Mouse (Mus musculus) testis, postnatal 14 days (tissue): ENCODE data around the gene Spib.
A peak's percentile ranks its signal among the peaks of the same experiment; 100 is the strongest.

Experiments
- DNase-seq: peaks from one replicate; pipeline ENCODE4 v3.0.0; 2021; ENCODE audit warnings: low spot score

The Spib gene

DNA sequence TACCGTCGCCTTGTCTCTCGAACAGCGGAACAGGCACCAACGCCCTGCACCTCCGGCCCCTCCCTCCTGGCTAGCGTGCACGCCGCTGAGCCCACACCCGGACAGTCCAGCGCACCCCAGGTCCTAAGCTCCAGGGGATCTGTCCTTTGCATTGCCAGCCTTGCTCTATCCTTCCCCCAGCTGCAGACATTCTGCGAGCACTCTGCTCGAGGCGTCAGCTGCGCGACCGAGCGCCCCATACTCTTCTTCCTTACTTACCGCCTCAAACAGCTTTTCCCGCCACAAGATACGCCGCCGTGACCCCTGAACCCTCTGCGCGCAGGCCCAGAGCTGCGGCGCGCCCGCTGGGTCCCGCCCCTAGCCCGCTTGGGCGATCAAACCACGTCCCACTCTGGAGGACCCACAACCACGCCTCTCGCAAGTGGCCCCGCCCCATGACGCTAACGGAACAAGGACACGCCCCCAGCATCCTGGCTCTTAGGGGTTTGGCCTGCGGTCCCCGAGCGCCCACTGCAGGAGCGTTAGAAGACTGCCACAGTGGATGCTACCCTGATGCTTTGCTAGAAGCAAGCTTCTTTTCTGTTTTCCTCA, 16.7 kb upstream of the Spib start, which contains the start of gene Pold1:
Gene Pold1 (minus strand): TSS at position 353 of the 591 bp plus-strand sequence.
- DNase-seq = peak; percentile 98

DNA sequence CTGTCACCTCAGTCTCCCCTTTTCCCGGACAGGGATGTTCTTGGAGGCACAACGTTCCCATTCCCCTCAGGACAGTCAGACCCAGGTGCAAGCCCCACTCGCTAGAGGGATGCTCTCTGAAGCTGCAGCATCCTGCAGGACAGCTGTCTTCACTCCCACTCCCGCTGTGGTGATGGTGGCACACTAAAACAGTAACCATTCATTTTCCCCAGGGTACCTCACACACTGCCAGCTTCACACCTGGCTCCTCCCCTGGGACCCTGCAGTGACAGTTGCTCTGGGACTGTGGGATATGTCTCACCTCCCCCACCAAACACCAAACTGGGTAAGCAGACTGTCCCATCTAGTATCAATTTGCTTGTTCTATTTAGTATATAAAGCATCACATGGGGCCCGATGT, 15.9 kb upstream of the Spib start:
- DNase-seq = no peak

DNA sequence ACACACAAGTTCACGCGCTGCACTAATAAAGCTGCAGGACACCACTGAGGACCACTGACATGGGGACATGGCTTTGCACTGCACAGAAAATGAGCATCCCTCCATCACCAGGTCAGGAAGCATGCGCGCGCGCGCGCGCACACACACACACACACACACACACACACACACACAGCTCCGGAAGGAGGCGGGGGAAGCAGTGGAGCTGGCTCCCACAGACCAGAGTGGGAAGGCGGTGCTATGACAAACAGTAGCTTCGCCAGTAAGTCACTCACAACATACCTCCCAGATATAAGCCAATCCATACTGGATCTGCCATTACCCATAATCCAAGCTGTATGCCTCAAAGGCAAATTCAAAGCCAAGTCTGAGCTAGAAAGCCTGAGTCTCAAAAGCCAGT, 15.2 kb upstream of the Spib start:
- no peak for DNase-seq

DNA sequence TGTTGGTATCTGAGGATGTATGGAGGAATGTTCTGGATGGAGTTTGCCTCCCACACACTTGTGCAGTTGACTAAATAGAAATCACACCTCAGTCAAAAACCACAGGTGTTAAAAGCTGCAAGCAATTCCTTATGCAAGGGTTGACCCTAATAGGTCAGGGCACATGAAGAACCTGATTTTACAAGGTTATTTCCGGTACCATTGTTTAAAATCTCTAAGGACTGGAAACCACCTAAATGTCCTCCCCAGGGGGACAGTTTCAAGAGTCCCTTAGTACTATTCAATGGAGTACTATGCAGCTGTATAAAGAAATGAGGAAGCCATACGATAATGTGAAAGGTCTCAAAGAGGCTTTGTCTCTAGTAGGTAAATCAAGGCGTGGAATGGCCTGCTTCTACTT, 14.4 kb upstream of the Spib start:
- no peak for DNase-seq

DNA sequence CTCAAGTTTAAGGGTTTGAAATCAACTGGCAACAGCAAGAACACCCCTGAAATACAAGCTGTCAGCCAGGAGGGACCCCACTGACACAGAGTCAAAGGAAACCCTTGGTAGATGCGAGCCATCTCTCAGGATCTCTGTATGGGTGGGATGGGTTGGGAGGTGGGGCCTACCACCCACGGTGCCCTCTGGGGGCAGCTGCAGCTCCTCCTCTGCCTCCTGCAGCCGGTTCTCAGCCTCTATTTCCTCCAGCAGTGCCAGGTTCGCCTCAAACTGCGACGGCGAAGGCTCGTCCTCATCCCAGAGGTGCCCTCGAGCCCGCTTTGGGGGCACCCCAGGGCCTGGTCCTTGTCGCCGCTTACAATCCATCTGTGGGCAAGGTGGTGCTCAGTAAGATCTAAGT, 11.2 kb upstream of the Spib start:
- DNase-seq = no peak

DNA sequence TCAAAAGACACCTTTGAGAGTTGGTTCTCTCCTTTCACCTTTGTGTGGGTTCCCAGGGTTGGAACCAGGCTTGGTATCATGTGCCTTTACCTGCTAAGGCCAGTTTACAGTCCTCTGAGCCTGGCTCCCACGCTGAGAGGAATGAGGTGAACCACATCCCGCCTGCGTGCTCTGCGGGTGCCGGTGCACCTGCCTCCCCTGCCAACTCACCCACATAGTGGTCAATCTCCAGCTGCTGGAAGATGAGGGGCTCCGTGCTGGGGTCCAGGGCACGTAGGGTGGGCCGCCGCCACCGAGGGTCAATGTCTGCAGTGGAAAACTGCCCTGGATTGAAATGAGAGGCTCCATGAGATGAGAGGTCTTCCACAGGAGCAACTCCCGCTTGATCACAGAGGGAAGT, 10.7 kb upstream of the Spib start:
- no peak for DNase-seq

DNA sequence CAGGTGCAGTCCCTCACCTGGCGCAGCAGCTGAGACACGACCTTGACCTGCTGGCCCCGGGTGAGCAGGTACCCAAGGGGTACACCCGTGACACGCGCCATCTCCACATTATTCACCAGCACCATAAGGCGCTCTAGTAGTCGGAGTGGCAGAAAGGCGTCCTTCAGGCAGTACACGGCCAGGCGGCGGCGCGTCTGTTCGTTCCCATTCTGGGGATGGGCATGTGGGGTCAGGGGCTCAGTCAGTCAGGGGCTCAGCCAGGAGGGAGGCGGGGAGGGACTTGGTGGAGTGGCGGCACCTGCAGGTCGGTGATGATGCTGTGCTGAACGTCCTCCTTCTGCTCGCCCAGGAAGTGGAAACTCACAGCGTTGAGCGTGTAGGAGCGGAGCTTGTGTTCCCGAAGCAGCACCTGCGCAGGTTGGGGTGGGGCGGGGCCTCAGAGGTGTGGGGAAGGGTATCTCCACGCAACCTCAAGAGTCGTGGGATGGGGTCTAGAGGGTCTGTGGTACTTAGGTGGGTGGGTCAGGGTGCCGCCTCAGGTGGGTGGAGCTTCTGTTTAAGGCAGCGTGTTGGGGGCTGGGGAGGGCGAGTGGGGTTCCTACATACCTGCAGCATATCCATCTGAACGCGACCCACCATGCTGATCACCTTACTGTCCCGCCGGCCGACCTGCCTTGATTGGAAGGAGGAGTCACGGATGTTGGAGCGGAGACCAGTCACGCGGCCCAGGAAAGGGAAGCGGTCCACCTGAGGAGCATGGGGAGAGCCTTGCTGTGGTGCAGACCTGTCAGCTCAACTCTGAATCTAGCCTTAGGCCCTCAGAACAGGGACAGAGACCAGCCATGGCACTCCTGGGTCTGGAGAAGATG, 7.1 kb upstream of the Spib start:
- no peak for DNase-seq

DNA sequence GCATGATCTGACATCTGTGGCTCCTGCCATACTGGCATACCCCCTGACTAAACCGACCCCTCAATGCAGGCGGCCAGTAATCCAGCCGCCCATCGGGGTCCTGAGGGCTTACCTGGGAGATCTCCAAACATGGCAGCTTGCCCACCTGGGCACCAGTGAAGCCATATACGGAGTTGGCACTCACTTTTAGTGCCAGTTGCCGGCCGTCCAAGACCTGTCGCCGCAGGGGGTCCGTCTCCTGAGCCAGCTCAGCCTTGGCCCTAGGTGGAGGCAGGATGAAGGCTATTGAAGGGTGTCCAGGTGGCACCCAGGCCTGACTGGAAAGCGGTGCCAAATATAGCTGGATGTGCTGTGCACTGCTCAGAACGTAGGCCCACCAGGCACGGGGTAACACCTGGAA, 5.6 kb upstream of the Spib start:
- DNase-seq = no peak

DNA sequence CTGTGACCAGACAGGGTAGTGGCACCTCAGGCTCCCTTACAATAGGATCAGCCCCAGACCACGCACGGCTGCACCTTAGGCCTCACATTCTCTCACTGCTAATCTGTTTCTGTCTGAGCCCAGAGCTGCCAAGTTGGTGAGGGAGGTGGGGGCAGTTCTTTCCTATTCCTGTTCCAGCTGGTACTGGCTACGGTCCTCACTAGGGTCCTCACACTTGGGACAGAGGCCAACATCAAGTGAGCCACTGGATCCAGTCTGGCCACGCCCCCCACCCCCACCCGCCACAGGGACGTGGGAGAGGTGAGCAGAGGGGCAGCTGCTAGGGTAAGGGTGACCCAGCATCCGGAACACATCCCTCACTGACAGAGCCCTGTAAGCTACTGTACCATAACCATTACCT, 5.1 kb upstream of the Spib start:
- DNase-seq = no peak

DNA sequence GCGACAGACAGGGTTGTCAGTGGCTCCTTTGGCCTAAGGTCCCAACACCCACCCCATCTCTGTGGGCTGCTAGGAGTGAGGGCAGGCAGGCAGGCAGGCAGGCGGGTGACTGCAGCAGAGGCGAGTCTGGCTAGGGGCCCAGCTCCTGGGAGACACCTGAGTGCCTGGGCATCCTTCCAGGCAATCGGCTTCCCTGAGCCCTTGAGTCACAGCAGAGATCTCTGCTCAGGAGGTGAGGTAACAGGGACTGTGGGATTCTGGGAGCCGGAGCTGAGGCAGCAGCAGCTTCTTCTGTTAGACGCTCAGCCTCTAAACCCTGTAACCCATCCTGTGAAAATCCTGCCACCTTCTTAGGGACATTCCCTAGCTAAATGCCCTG, 4.7 kb upstream of the Spib start:
- no peak for DNase-seq

DNA sequence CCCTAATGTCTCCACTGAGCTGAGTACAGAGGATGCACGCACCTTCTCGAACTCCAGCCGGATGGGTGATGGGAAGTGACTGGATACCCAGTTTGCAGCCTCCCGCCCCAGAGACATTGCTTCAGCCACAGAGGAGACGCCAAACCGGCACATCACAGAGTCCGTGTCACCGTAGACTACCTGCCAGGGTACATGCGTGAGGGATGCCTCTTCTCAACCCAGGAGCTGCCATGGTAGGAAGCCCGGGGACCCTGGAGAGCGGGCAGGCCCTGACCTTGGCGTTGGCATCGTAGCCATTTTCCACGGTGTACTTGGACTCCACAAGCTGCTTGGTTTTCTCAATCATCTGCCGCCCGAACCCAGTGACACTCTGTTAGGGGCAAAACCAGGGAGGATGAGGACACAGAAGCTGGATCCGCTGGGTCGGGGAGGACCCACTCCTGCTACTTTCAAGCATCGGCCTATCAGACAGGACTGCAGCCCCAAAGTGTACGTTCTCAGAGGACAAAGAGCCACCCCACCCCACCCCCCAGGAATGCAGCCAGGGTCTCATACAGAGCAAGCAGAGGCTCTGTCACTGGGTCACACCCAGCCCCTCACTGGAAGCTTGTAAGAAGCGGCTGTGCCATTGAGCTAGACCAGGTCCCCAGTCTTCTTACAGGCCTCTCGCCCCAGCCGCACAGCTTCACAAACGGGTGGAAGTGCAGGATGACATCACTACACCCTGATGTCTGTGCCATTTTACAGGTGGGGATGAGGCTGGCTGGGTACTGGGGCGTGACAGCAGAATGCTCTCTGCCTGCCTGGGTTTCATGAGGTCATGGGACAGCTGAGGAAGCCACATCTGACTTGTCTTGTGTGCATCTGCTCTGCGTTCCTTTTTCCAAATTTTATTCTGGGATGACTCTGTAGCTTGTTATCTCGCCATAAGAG, 4.1 kb upstream of the Spib start:
- DNase-seq = no peak

DNA sequence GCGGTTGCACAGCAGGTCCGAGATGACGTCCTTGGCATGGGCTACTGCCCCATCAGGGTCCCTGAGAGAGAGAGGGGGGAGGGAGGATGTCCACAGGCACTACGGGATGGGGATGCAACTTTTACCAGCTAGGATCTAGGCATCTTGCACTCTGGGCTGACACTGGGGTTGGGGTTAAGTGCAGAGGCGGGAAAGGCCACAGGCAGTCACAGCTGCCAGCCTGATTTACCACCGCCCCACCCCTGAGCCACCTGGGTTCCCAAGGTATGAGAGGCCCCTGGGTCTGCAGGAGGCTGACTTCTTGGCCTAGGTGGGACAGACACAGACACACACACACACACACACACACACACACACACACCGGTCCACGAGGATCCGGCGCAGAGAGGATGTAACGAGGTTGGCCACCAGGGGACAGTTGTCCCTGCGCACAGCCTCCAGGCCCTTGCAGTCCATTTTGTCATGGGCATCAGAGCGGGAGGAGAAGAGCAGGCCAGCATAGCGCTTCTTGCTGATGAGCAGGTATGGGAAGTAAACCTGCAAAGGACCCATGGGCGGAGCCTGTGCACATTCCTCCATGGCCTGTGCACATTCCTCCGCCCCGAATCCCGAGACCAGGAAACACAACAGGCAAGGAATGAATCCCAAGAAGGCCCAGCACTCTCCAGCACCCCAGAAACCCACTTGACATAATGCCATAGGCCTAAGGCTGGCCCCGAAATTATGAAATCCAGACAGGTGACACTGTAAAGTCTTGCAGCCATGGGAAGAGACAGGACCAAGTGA, 3.0 kb upstream of the Spib start:
- DNase-seq = no peak

DNA sequence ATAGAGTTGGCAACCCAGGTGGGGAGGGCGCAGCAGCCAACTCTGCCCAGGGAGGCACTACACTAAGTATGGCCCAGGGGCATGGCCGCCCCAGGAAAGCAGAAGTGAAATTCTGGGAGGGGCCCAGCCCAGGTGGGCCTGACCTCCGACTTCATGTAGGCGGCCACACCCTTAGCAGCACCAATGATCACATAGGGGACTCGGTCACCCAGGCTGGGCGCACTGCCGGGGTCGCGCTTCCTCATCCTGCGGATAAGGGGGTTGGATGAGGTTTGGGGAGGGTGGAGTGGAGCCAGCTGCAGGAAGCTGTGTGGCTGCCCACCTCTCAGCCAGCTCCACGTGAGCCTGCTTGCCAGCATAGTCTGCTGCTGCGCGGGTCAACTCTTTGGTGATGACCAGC, 2.4 kb upstream of the Spib start:
- DNase-seq = no peak

DNA sequence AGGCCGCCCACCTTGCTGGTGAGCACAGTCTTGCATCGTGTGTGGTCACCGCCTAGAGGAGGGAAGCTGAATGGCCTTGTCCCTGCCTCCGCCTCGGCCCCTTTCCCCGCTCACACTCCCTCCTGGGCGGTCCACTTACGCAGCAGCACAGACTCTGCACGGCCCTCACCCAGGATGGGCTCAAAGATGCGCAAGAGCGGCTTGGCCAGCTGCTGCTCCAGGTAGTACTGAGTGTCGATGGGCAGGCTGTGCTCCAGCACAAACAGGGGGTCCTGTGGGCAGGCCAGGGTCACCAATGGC, 1.8 kb upstream of the Spib start:
- no peak for DNase-seq

DNA sequence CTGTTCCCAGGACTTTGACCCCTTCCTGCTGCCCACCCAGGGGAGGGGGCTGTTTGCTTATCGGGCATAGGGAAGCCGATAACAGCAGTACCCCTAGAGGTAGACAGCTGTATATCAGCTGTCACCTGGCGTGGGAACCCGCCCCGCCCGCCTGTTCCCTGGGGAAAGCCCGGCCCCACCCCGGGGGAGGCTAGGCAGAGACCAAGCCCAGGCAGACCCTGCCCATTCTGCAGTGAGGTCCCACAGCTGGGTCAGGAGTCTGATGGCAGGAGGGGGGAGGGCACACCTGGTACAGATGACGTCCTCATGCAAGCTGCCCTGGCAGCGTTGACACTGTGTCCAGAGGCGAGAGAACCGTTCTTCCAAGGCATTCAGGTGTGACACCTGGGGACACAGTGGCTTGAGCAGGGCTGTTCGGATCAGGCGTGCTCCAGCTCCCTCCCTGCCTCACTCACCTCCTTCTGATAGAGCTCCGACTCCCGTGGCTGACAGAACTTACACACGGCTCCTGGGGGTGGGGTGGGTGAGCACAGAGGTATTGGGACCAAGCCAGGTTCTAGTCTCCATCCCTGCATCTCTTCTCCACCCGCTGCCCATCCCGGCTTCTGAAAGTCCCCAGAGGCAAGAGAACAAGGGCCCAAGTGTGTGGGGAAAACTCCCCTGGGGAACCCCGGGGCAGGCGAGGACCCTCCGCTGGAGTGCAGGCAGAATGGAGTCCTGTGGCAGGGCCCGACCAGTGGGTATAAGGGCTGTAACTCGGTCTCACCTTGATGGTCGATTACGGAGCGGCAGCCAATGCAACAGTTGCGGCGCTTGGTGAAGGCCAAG, 1.3 kb upstream of the Spib start:
- no peak for DNase-seq

DNA sequence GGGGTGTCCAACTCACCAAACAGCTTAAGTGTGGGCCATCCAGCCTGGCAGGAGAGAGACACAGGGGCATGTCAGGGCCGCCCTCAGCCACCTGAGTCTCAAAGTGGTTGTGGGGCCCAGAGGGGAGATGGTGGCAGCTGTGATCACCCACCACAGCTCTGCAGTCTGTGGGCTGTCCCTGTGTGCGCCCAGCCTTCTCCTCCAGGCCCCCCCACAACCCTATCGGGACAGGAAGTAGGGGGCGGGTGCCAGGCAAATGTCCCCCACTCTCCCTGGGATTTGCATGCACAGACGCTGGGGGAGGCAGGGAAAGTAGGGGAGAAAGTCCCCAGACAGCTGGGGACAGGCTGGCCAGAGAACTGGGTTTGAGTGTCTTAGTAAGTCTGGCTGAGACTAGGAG, 664 bp downstream of the Spib start:
- DNase-seq = no peak

DNA sequence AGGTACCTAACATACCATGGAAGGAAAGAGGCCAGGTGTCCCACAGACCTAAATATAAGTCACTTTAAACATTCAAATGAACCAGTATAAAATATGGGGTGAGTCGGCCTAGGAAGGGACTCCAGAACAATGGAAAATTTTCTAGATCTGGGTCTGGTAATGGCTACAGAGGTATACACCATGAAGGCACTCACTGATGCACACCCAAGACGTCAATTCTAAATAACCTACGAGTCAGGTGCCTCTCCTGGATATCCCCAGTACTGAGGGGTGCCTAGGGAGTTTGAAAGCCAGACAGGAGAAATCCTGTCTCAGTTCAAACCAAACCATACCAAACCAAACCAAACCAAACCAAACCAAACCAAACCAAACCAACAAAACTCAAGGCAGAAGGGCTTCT, 1.4 kb downstream of the Spib start:
- no peak for DNase-seq

DNA sequence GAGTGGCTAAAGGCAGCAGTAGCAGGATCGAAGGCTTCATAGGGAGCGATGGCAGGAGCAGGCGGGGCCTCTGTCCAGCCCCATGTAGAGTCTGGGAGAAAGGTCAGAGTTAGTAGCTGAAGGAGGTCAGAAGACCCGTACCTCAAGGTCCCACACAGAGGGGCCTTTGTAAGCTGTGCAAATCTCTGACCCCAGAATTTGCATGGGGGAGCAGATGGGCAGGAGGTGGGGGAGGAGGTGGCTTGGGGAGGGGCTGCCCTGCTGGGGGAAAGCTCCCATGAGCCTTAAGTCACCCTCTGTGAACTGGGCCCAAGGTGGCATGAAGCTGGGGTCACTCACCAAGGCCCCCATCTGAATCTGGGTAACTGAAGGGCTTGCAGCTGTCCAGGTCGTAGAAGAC, 2.4 kb downstream of the Spib start:
- no peak for DNase-seq

DNA sequence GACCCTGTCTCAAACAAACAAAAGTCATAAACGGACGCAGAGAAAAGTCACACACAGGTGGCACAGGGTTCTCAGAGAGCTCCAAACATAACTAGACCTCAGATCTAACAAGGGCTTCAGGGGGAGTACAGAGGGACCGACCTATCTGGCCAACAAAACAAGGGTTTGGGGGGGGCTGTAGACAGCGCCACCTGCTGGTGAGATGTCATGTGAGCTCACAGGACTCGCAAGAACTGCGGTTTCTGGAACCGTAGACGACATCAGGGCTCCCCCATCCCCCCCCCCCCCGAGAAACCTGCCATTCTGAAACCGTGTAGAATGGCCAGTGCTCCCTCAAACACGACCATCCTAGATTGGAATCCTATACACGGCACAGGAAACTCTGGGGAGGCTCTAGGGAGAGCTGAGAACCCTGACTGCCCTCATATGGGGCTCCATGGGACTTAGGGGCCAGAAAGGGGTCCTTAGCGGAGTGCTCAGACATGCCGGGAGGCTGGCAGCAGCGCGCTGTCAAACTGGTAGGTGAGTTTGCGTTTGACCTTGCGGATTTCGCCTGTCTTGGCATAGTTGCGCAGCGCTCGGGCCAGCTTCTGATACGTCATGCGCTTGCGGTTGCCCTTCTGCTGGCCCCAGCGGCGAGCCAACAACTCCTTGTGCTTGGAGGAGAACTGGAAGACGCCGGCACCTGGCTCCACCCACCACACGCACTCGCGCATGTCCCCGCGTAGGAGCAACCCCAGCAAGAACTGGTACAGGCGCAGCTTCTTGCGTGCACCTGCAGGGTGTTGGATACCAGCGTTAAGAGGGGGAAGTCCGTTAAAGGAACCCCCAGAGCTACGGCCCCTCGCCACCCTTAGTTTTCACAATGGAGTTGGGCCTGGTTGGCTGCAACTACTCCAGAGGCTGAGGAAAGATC, 4.1 kb downstream of the Spib start:
- DNase-seq = no peak
